Mouse (Mus musculus) megakaryocyte, embryonic 14.5 days (primary cell): ENCODE measurements around the gene Grk3.

ENCODE experiments used
- FLI1 ChIP-seq: IDR thresholded peaks from 2 replicates; pipeline ENCODE4 v1.6.1; 2012; ENCODE audit warnings: low read length, inconsistent platforms, mixed read lengths
- GATA1 ChIP-seq: IDR thresholded peaks from 3 replicates; pipeline ENCODE4 v1.6.1; 2012; ENCODE audit warnings: mixed read lengths, low read length, inconsistent platforms, borderline replicate concordance

DNA sequence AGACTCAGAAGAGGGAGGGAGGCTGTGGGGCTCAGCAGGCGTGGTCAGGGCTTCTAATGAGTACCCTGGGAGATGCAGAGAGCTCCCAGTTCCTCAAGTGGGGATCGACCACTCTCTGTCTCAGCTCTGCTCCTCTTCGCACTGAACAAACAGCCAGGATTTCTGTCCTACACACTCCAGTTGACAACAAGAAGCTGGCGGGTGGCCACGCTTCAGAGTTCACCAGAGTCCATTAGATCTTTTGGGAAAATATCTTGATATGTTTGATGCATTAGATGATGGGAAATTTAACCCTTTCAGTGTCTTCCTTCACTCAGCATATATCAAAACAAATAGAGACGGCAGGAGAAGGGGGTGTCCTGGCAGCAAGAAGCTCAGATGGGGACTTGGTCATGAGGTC lies 53.4 kb downstream of the Grk3 start:
- no peak for TF ChIP-seq GATA1
- TF ChIP-seq FLI1, result no peak
